Mouse (Mus musculus): ENCODE measurements around the gene Golga1. TPM values are rescaled to one million over a fixed set of nuclear protein-coding genes. Genes with fewer than 3 reads are reported as not detected.

Golga1 gene
- polyA plus RNA-seq, 1 experiment from 2014 or later, result 22.0 TPM

GRCm38 (mm10) chr2:38992452-38992851 lies 72.9 kb downstream of the Golga1 start:
- H3K9me3 ChIP-seq (replicated peaks), result no peaks in the 10 kb centered on the region
- no peaks in the 10 kb centered on the region for H3K36me3 ChIP-seq
- WGBS, result 63% methylated on average over 4 of the region's 4 CpGs
- H3K27ac ChIP-seq (ENCODE audit: poor library complexity, severe bottlenecking), result no peak overlapping the region
- ATAC-seq (ENCODE audit: insufficient number of reproducible peaks, low FRiP score), result no peak
- no peak overlapping the region for H3K4me2 ChIP-seq
- no peak overlapping the region for H3K9ac ChIP-seq
- H3K27me3 ChIP-seq (replicated peaks), result no peaks in the 10 kb centered on the region
- H3K4me3 ChIP-seq, result no peak overlapping the region
- peaks cover 4% of the 10 kb centered on the region; the same call in 1 of the 2 replicates for H3K4me1 ChIP-seq (replicated peaks)

- no peak for ATAC-seq (ENCODE audit: insufficient number of reproducible peaks, low FRiP score)
- no peak overlapping the region for H3K9ac ChIP-seq
- no peak overlapping the region for H3K4me2 ChIP-seq
- H3K9me3 ChIP-seq (replicated peaks), result no peaks in the 10 kb centered on the region
- no peaks in the 10 kb centered on the region for H3K36me3 ChIP-seq
- no peaks in the 10 kb centered on the region for H3K27me3 ChIP-seq (replicated peaks)
- no peaks in the 10 kb centered on the region for H3K4me1 ChIP-seq (replicated peaks)
- H3K27ac ChIP-seq (ENCODE audit: poor library complexity, severe bottlenecking), result no peak overlapping the region
- WGBS, result 52% methylated on average over 4 of the region's 4 CpGs
- no peak overlapping the region for H3K4me3 ChIP-seq
Measured at GRCm38 (mm10) chr2:38992004-38992403, 73.3 kb downstream of the Golga1 start.

GRCm38 (mm10) chr2:38988929-38989328 lies 76.4 kb downstream of the Golga1 start:
- Histone ChIP-seq H3K4me2 (no peak overlapping the region), H3K4me1 (replicated peaks) (no peaks in the 10 kb centered on the region), H3K9ac (no peak overlapping the region), H3K4me3 (no peak overlapping the region), H3K27ac (ENCODE audit: poor library complexity, severe bottlenecking) (no peak overlapping the region), H3K36me3 (no peaks in the 10 kb centered on the region), H3K9me3 (replicated peaks) (peaks cover 2% of the 10 kb centered on the region; the same call in 1 of the 2 replicates), H3K27me3 (replicated peaks) (no peaks in the 10 kb centered on the region)
- ATAC-seq (ENCODE audit: insufficient number of reproducible peaks, low FRiP score), result no peak
- WGBS, result 84% methylated on average over 2 of the region's 2 CpGs

GRCm38 (mm10) chr2:38987803-38988510 lies 77.4 kb downstream of the Golga1 start:
- ATAC-seq (ENCODE audit: insufficient number of reproducible peaks, low FRiP score), result no peak
- WGBS, result 76% methylated on average over 6 of the region's 6 CpGs
- Histone ChIP-seq H3K4me3 (no peak overlapping the region), H3K9me3 (replicated peaks) (peaks cover 6% of the 10 kb centered on the region; the same call in 1 of the 2 replicates), H3K4me1 (replicated peaks) (no peaks in the 10 kb centered on the region), H3K4me2 (no peak overlapping the region), H3K27ac (ENCODE audit: poor library complexity, severe bottlenecking) (no peak overlapping the region), H3K9ac (no peak overlapping the region), H3K27me3 (replicated peaks) (no peaks in the 10 kb centered on the region), H3K36me3 (no peaks in the 10 kb centered on the region)

- no peak overlapping the region for H3K9ac ChIP-seq
- no peaks in the 10 kb centered on the region for H3K4me1 ChIP-seq (replicated peaks)
- no peak; the same call in 1 of the 2 replicates for ATAC-seq (ENCODE audit: insufficient number of reproducible peaks, low FRiP score)
- H3K27me3 ChIP-seq (replicated peaks), result no peaks in the 10 kb centered on the region
- no peak overlapping the region for H3K4me2 ChIP-seq
- H3K4me3 ChIP-seq, result no peak overlapping the region
- peaks cover 6% of the 10 kb centered on the region; the same call in 1 of the 2 replicates for H3K9me3 ChIP-seq (replicated peaks)
- 55% methylated on average over 1 of the region's 1 CpGs for WGBS
- H3K27ac ChIP-seq (ENCODE audit: poor library complexity, severe bottlenecking), result no peak overlapping the region
- H3K36me3 ChIP-seq, result no peaks in the 10 kb centered on the region
Measured at GRCm38 (mm10) chr2:38987371-38987770, 78.0 kb downstream of the Golga1 start.

GRCm38 (mm10) chr2:38986580-38986979 lies 78.8 kb downstream of the Golga1 start:
- no peaks in the 10 kb centered on the region for H3K4me1 ChIP-seq (replicated peaks)
- no peak for ATAC-seq (ENCODE audit: insufficient number of reproducible peaks, low FRiP score)
- H3K4me3 ChIP-seq, result no peak overlapping the region
- peaks cover 6% of the 10 kb centered on the region; the same call in 1 of the 2 replicates for H3K9me3 ChIP-seq (replicated peaks)
- WGBS, result 79% methylated on average over 3 of the region's 3 CpGs
- H3K9ac ChIP-seq, result no peak overlapping the region
- no peak overlapping the region for H3K27ac ChIP-seq (ENCODE audit: poor library complexity, severe bottlenecking)
- H3K36me3 ChIP-seq, result no peaks in the 10 kb centered on the region
- H3K27me3 ChIP-seq (replicated peaks), result no peaks in the 10 kb centered on the region
- H3K4me2 ChIP-seq, result no peak overlapping the region

- no peak overlapping the region for H3K4me2 ChIP-seq
- WGBS, result 90% methylated on average over 2 of the region's 2 CpGs
- H3K27ac ChIP-seq (ENCODE audit: poor library complexity, severe bottlenecking), result no peak overlapping the region
- ATAC-seq (ENCODE audit: insufficient number of reproducible peaks, low FRiP score), result no peak; the same call in 1 of the 2 replicates
- H3K4me3 ChIP-seq, result no peak overlapping the region
- no peaks in the 10 kb centered on the region for H3K36me3 ChIP-seq
- H3K9ac ChIP-seq, result no peak overlapping the region
- H3K4me1 ChIP-seq (replicated peaks), result no peaks in the 10 kb centered on the region
- H3K27me3 ChIP-seq (replicated peaks), result 0 out of 2 replicates have a peak, but pooled peaks cover 4% of the 10 kb centered on the region
- H3K9me3 ChIP-seq (replicated peaks), result peaks cover 6% of the 10 kb centered on the region; the same call in 1 of the 2 replicates
Measured at GRCm38 (mm10) chr2:38983456-38983855, 81.9 kb downstream of the Golga1 start.

GRCm38 (mm10) chr2:38977837-38978236 lies 87.5 kb downstream of the Golga1 start:
- H3K4me1 ChIP-seq (replicated peaks), result 0 out of 2 replicates have a peak, but pooled peaks cover 3% of the 10 kb centered on the region
- WGBS, result 61% methylated on average over 4 of the region's 4 CpGs
- no peaks in the 10 kb centered on the region for H3K36me3 ChIP-seq
- H3K4me2 ChIP-seq, result no peak overlapping the region
- H3K27me3 ChIP-seq (replicated peaks), result 0 out of 2 replicates have a peak, but pooled peaks cover 8% of the 10 kb centered on the region
- no peaks in the 10 kb centered on the region for H3K9me3 ChIP-seq (replicated peaks)
- no peak overlapping the region for H3K4me3 ChIP-seq
- no peak for ATAC-seq (ENCODE audit: insufficient number of reproducible peaks, low FRiP score)
- no peak overlapping the region for H3K27ac ChIP-seq (ENCODE audit: poor library complexity, severe bottlenecking)
- no peak overlapping the region for H3K9ac ChIP-seq

- Histone ChIP-seq H3K4me1 (replicated peaks) (0 out of 2 replicates have a peak, but pooled peaks cover 3% of the 10 kb centered on the region), H3K9me3 (replicated peaks) (no peaks in the 10 kb centered on the region), H3K27ac (ENCODE audit: poor library complexity, severe bottlenecking) (no peak overlapping the region), H3K4me3 (no peak overlapping the region), H3K27me3 (replicated peaks) (0 out of 2 replicates have a peak, but pooled peaks cover 8% of the 10 kb centered on the region), H3K4me2 (no peak overlapping the region), H3K36me3 (no peaks in the 10 kb centered on the region), H3K9ac (no peak overlapping the region)
- 70% methylated on average over 21 of the region's 21 CpGs for WGBS
- ATAC-seq (ENCODE audit: insufficient number of reproducible peaks, low FRiP score), result no peak; the same call in 1 of the 2 replicates
Measured at GRCm38 (mm10) chr2:38975941-38976805, 89.2 kb downstream of the Golga1 start.

- 74% methylated on average over 3 of the region's 3 CpGs for WGBS
- H3K9ac ChIP-seq, result no peak overlapping the region
- H3K4me1 ChIP-seq (replicated peaks), result 0 out of 2 replicates have a peak, but pooled peaks cover 3% of the 10 kb centered on the region
- H3K27me3 ChIP-seq (replicated peaks), result 0 out of 2 replicates have a peak, but pooled peaks cover 8% of the 10 kb centered on the region
- H3K9me3 ChIP-seq (replicated peaks), result no peaks in the 10 kb centered on the region
- no peaks in the 10 kb centered on the region for H3K36me3 ChIP-seq
- no peak overlapping the region for H3K4me2 ChIP-seq
- ATAC-seq (ENCODE audit: insufficient number of reproducible peaks, low FRiP score), result no peak
- no peak overlapping the region for H3K4me3 ChIP-seq
- H3K27ac ChIP-seq (ENCODE audit: poor library complexity, severe bottlenecking), result no peak overlapping the region
Measured at GRCm38 (mm10) chr2:38975181-38975580, 90.2 kb downstream of the Golga1 start.

GRCm38 (mm10) chr2:38974171-38974570 lies 91.2 kb downstream of the Golga1 start:
- WGBS, result 38% methylated on average over 2 of the region's 2 CpGs
- no peak overlapping the region for H3K9ac ChIP-seq
- H3K9me3 ChIP-seq (replicated peaks), result no peaks in the 10 kb centered on the region
- no peak overlapping the region for H3K27ac ChIP-seq (ENCODE audit: poor library complexity, severe bottlenecking)
- H3K4me1 ChIP-seq (replicated peaks), result 0 out of 2 replicates have a peak, but pooled peaks cover 3% of the 10 kb centered on the region
- H3K4me2 ChIP-seq, result no peak overlapping the region
- ATAC-seq (ENCODE audit: insufficient number of reproducible peaks, low FRiP score), result no peak
- H3K36me3 ChIP-seq, result no peaks in the 10 kb centered on the region
- H3K27me3 ChIP-seq (replicated peaks), result 0 out of 2 replicates have a peak, but pooled peaks cover 4% of the 10 kb centered on the region
- H3K4me3 ChIP-seq, result no peak overlapping the region

Data from heart, embryonic 12.5 days (tissue).